Mouse (Mus musculus) olfactory bulb, adult 2 months (tissue): Measurements from ENCODE around the gene Nsun6. TPM values are rescaled to one million over a fixed set of nuclear protein-coding genes. Genes with fewer than 3 reads are reported as not detected.

Experiments
- H3K27ac ChIP-seq: fragments of 200-500 bp; 2 replicates; pipeline ENCODE4 v1.5.1; 2012; ENCODE audit warnings: low read depth, low read length; ENCODE audit not compliant: insufficient read depth
- H3K4me1 ChIP-seq: fragments of 200-500 bp; 2 replicates; pipeline ENCODE4 v1.6.1; 2012; ENCODE audit warnings: low read length; ENCODE audit not compliant: control insufficient read depth, insufficient read depth
- H3K4me3 ChIP-seq: fragments of 200-500 bp; 2 replicates; pipeline ENCODE4 v1.5.1; 2012; ENCODE audit warnings: mild to moderate bottlenecking, low read depth, low read length, moderate library complexity; ENCODE audit not compliant: insufficient read depth
- CTCF ChIP-seq: fragments of 200-500 bp; IDR thresholded peaks from 2 replicates; pipeline ENCODE4 v1.5.1; 2012; ENCODE audit warnings: low read depth, mild to moderate bottlenecking, low read length, moderate library complexity; ENCODE audit not compliant: insufficient read depth
- POLR2A ChIP-seq: fragments of 200-500 bp; IDR thresholded peaks from 2 replicates; pipeline ENCODE4 v1.6.1; 2012; ENCODE audit warnings: mild to moderate bottlenecking, low read depth, low read length, moderate library complexity; ENCODE audit not compliant: insufficient read depth
- WGBS: fragments of 180-500 bp; shearing (Covaris S2); methylation state at CpG from one replicate; pipeline ENCODE4 v1.1.7; 2018; 5-methylcytosine and 5-hydroxymethylcytosine counted together
- polyA plus RNA-seq: library from polyadenylated mRNA; stranded (reverse); fragments of >200 nt; gene quantifications from 2 replicates; pipeline ENCODE4 v1.2.4, GENCODE M21; 2012; ENCODE audit warnings: low replicate concordance; ENCODE audit not compliant: missing spikeins, insufficient read depth, insufficient read length

Gene Nsun6
- polyA plus RNA-seq, 1 experiment = not detected

DNA sequence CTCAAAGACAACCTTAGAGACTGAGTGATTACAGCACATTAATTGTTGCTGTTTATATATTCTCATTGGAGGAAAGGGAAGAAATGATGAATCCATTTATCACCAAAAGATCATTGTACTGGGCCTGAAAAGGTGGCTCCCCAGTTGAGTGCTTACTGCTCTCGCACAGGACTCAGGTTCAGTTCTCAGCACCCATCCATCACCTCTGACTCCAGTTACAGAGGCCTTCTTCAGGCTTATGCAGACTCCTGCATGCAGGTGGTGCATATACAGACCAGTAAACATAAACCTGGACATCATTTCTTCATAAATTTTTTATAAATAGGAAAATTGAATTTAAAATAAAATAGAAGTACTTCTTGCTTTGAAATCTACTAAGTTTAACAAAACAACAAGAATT lies 46.8 kb downstream of the Nsun6 start:
- H3K4me3 ChIP-seq = no peak overlapping the region
- TF ChIP-seq CTCF (no peak), POLR2A (no peak)
- H3K4me1 ChIP-seq = no peaks in the 10 kb centered on the region
- 100% methylated on average over 1 of the region's 1 CpGs for WGBS
- no peak overlapping the region for H3K27ac ChIP-seq

DNA sequence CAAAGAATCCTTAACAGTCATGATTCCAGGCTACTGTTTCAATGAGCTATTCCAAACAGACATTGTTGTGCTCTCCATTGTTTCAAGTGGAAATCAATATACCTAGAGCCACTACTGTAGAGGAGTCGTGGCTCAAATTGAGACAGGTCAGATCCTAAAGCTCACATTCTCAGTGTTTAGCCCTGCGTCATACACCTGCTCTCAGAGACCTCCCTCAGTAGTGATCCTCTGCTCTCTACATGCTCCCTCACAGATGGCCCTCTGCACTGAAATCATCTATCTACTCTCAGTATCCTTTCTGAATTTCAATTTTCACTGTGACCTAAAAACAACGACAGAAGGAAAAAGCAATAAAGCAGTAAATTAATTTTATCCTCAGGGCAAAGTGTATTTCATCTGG lies 47.3 kb downstream of the Nsun6 start:
- Histone ChIP-seq H3K4me3 (no peak overlapping the region), H3K4me1 (no peaks in the 10 kb centered on the region), H3K27ac (no peak overlapping the region)
- no peak for TF ChIP-seq POLR2A
- no peak for TF ChIP-seq CTCF
- WGBS = 86% methylated on average over 3 of the region's 3 CpGs

DNA sequence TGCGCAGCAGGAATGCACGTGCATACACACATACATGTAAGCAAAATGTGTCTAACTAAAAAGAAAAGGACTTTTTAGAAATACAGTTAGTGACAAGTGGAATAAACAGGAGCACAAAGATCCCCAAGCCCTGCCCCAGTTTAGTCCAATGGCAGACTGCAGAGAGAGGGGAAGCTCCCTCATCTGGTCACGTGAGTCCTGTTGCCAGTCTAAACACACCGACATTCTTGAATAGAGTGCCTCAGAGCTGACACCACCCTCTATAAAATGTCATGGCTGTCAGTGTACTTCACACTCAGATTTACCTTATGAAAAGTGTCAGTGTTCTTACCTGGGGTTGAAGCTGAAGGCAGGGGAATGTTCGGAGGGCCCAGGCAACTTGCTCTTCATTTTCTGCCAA lies 57.0 kb downstream of the Nsun6 start:
- no peak for TF ChIP-seq CTCF
- TF ChIP-seq POLR2A = no peak
- WGBS = 92% methylated on average over 5 of the region's 5 CpGs
- Histone ChIP-seq H3K4me3 (no peak overlapping the region), H3K27ac (no peak overlapping the region), H3K4me1 (no peaks in the 10 kb centered on the region)

DNA sequence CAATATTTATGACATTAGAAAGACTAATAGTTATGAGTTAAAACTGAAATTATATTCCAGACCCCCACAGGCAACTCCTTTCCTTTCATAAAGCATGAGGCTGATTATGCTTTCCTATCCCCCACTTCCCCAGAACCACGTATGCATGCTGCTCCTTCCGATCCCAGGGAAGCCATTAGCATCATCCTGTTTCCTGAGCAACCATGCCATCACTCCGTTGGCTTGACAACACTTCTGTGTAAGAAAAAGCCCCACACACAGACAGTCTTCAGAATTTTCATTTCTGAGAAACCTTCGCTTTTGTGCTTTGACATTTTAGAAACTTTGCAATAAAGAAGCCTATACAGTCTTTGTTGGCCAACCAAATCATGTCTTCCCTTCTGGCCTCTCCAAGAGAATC lies 58.8 kb downstream of the Nsun6 start:
- no peak overlapping the region for H3K4me3 ChIP-seq
- TF ChIP-seq CTCF (no peak), POLR2A (no peak)
- H3K27ac ChIP-seq = no peak overlapping the region
- 82% methylated on average over 4 of the region's 4 CpGs for WGBS
- H3K4me1 ChIP-seq = no peaks in the 10 kb centered on the region

DNA sequence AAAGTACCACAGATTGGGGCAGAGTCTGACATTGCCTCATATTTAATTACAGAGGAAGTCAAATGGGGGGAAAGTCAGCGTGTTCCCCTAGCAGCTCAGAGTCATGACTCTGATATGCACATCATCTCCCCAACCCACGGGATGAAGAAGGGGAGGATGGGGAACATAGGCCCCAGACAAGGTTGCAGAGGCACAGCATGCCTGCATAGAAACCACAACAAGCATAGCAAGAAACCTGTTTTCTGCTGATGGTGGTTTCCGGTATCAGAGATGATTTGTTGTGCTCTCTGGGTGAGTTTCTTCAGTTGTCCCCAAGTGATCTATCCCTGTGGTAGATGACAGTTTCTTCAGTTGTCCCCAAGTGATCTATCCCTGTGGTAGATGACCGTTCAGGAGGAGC lies 62.3 kb downstream of the Nsun6 start:
- no peak overlapping the region for H3K4me3 ChIP-seq
- no peak overlapping the region for H3K27ac ChIP-seq
- no peaks in the 10 kb centered on the region for H3K4me1 ChIP-seq
- 92% methylated on average over 4 of the region's 4 CpGs for WGBS
- TF ChIP-seq CTCF (no peak), POLR2A (no peak)

DNA sequence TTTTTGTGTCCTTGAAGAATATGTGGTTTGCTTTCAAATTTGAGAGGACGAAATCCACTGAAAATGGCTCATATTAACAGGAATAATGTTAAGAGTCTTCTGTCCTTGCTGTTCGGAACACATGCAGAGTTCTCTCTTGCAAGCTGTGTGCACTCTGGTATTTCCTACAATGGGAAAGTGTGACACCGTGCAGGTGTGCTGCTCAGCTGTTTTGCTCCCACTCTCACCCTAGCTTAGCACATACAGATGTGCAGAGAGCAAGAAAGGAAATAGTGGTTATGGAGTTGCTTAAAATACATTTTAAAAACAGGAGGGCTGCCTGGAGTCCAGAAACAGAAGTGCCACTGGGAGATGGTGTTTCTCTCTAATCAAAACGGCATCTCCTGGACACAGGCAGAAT lies 65.5 kb downstream of the Nsun6 start:
- 87% methylated on average over 4 of the region's 4 CpGs for WGBS

DNA sequence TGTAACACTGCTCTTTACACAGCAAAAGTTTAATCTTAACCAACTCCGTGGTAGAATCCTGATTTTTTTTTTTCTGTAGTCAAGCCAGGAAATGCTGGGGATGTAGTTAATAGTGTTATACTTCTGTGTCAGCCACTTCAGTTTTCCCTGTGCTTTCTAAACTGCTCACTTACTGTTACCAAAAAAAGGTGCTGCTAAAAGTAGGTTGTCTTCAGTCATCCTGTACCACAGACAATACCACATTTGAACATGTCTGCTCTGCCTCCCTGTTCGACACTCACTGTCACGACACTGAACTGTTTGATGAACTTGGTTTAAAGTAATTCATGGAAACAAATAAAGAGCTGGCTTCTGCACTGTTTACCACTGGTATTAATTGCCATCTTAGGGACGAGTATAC lies 66.4 kb downstream of the Nsun6 start:
- TF ChIP-seq CTCF = no peak
- TF ChIP-seq POLR2A = no peak
- Histone ChIP-seq H3K4me3 (no peak overlapping the region), H3K4me1 (no peaks in the 10 kb centered on the region; the same call in 1 of the 2 replicates), H3K27ac (no peak overlapping the region)
- WGBS = 82% methylated on average over 4 of the region's 4 CpGs

More for the DNA sequence above, 65.5 kb downstream of the Nsun6 start:
- H3K4me1 ChIP-seq = no peaks in the 10 kb centered on the region; the same call in 1 of the 2 replicates
- no peak overlapping the region for H3K4me3 ChIP-seq
- TF ChIP-seq CTCF (no peak), POLR2A (no peak)
- H3K27ac ChIP-seq = no peak overlapping the region

DNA sequence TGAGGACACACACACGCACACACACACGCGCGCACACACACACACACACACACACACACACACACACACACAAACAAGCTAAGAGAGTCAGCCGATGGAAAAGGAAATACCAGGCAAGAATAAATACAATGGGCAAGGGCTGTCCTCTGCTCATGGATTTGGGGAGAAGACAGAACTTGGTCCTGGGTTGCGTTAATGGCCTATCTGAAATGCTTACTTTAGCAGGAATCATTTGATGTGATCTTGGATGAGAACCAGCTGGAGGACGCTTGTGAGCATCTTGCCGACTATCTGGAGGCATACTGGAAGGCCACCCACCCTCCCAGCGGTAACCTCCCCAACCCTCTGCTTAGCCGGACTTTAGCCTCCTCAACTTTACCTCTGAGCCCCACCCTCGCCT lies 70.8 kb downstream of the Nsun6 start:
- Histone ChIP-seq H3K27ac (no peak overlapping the region), H3K4me3 (no peak overlapping the region), H3K4me1 (no peaks in the 10 kb centered on the region; the same call in 1 of the 2 replicates)
- TF ChIP-seq POLR2A = no peak
- no peak for TF ChIP-seq CTCF
- WGBS = 88% methylated on average over 11 of the region's 11 CpGs

DNA sequence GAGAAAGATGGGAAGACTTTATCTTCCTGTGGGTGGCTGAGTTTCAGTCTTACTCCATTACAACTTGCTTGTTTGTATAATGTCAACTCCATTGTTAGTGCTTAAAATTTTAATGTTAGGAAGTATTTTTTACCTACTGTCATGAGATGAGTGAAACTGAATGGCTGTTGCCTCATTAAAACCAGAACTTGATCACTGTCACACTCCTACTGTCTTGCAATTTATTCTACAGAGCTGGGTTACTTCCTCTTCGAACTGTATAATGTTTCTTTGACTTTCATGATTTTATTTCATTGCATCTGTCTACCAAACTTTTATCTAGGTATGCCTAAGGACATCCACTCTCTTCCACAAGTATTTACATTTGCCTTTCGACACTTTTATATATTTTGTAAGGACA lies 93.4 kb downstream of the Nsun6 start:
- no peak overlapping the region for H3K4me3 ChIP-seq
- 95% methylated on average over 2 of the region's 2 CpGs for WGBS

DNA sequence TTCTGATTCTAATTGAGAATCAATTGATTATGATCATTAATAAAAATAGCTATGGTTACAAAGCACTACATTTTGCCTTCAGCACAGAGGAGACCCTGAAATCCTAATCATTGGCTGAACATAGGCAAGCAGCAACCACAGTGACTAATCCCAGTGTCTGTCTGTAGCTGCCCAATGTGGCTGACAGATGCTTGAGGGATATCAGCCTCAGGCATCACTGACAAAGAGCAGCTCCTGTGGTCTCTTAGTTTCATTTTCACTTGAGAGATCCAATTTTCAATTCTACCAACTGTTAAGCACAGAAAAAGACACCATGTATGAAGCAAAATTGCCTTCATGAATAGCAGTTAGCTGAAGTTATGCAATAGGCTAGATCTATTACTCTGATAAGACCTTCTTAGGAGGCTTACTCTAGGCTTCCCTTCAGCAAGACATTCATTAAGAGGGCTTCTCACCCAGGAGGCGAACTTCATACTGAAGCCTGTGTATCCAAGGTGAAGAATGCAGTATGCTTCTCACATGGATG lies 93.8 kb downstream of the Nsun6 start:
- no peaks in the 10 kb centered on the region for H3K4me1 ChIP-seq
- no peak overlapping the region for H3K4me3 ChIP-seq
- TF ChIP-seq CTCF = no peak
- TF ChIP-seq POLR2A = no peak
- WGBS = 79% methylated on average over 1 of the region's 1 CpGs
- no peak overlapping the region for H3K27ac ChIP-seq

More for the DNA sequence above, 93.4 kb downstream of the Nsun6 start:
- TF ChIP-seq POLR2A = no peak
- no peak for TF ChIP-seq CTCF
- Histone ChIP-seq H3K27ac (no peak overlapping the region), H3K4me1 (no peaks in the 10 kb centered on the region)
